Mouse (Mus musculus): Measurements from ENCODE around the gene Vkorc1. TPM values are rescaled to one million over a fixed set of nuclear protein-coding genes. Genes with fewer than 3 reads are reported as not detected.

Gene Vkorc1
- total and polyA plus RNA-seq, 2 experiments, result 261 to 833 TPM

- peaks cover 1% of the 10 kb centered on the region; the same call in 1 of the 2 replicates for H3K36me3 ChIP-seq (ENCODE audit: control insufficient read depth, insufficient read depth, low read length)
- peaks cover 16% of the 10 kb centered on the region; the same call in 1 of the 2 replicates for H3K79me2 ChIP-seq (ENCODE audit: control insufficient read depth, insufficient read depth, low read length)
- peak overlapping the region; percentile 94 for H3K4me3 ChIP-seq (ENCODE audit: insufficient read depth, low read depth, low read length)
- H3K4me1 ChIP-seq (ENCODE audit: control insufficient read depth, insufficient read depth, low read length), result peaks cover 6% of the 10 kb centered on the region
- TF ChIP-seq POLR2A (IDR thresholded peaks at IDR 0.05; ENCODE audit: extremely low read depth, insufficient read depth, low read length), result no peak
- H3K9ac ChIP-seq (ENCODE audit: low read depth, low read length), result peak overlapping the region; percentile 81
- peak overlapping the region; percentile 90 for H3K27ac ChIP-seq (replicated peaks; ENCODE audit: insufficient read depth, low read depth, low read length)
- H3K27me3 ChIP-seq (ENCODE audit: control insufficient read depth, insufficient read depth, low read length), result no peaks in the 10 kb centered on the region
- DNase-seq (ENCODE audit: extremely low read depth, low read depth, low spot score), result peak; percentile 57
- WGBS, result under 1% methylated on average over 41 of the region's 43 CpGs
Measured at GRCm38 (mm10) chr7:127875627-127876001, 19.8 kb downstream of the Vkorc1 start.

GRCm38 (mm10) chr7:127874812-127875626 lies 20.4 kb downstream of the Vkorc1 start:
- H3K9ac ChIP-seq (ENCODE audit: low read depth, low read length), result peak overlapping the region; percentile 81

GRCm38 (mm10) chr7:127870136-127870821 lies 25.1 kb downstream of the Vkorc1 start:
- Histone ChIP-seq H3K27ac (replicated peaks; ENCODE audit: insufficient read depth, low read depth, low read length) (no peak overlapping the region), H3K9ac (ENCODE audit: low read depth, low read length) (no peak overlapping the region), H3K4me1 (ENCODE audit: control insufficient read depth, insufficient read depth, low read length) (peaks cover 4% of the 10 kb centered on the region), H3K36me3 (ENCODE audit: control insufficient read depth, insufficient read depth, low read length) (peaks cover 5% of the 10 kb centered on the region; the same call in 1 of the 2 replicates), H3K27me3 (ENCODE audit: control insufficient read depth, insufficient read depth, low read length) (no peaks in the 10 kb centered on the region), H3K79me2 (ENCODE audit: control insufficient read depth, insufficient read depth, low read length) (no peaks in the 10 kb centered on the region), H3K4me3 (ENCODE audit: insufficient read depth, low read depth, low read length) (no peak overlapping the region)
- DNase-seq (ENCODE audit: extremely low read depth, low read depth, low spot score), result no peak
- 92% methylated on average over 5 of the region's 5 CpGs for WGBS
- TF ChIP-seq CTCF (IDR thresholded peaks at IDR 0.05; ENCODE audit: low read depth, low read length), result no peak
- TF ChIP-seq POLR2A (IDR thresholded peaks at IDR 0.05; ENCODE audit: extremely low read depth, insufficient read depth, low read length), result no peak

More at GRCm38 (mm10) chr7:127874812-127875626, 20.4 kb downstream of the Vkorc1 start:
- Histone ChIP-seq H3K4me1 (ENCODE audit: control insufficient read depth, insufficient read depth, low read length) (peaks cover 6% of the 10 kb centered on the region), H3K27me3 (ENCODE audit: control insufficient read depth, insufficient read depth, low read length) (no peaks in the 10 kb centered on the region), H3K79me2 (ENCODE audit: control insufficient read depth, insufficient read depth, low read length) (peaks cover 14% of the 10 kb centered on the region; the same call in 1 of the 2 replicates), H3K4me3 (ENCODE audit: insufficient read depth, low read depth, low read length) (peak overlapping the region; percentile 94), H3K27ac (replicated peaks; ENCODE audit: insufficient read depth, low read depth, low read length) (no peak overlapping the region), H3K36me3 (ENCODE audit: control insufficient read depth, insufficient read depth, low read length) (peaks cover 1% of the 10 kb centered on the region; the same call in 1 of the 2 replicates)
- no peak for TF ChIP-seq POLR2A (IDR thresholded peaks at IDR 0.05; ENCODE audit: extremely low read depth, insufficient read depth, low read length)
- no peak for TF ChIP-seq CTCF (IDR thresholded peaks at IDR 0.05; ENCODE audit: low read depth, low read length)
- WGBS, result 4% methylated on average over 20 of the region's 20 CpGs
- no peak for DNase-seq (ENCODE audit: extremely low read depth, low read depth, low spot score)

GRCm38 (mm10) chr7:127869149-127869810 lies 26.1 kb downstream of the Vkorc1 start:
- Histone ChIP-seq H3K4me3 (ENCODE audit: insufficient read depth, low read depth, low read length) (no peak overlapping the region), H3K4me1 (ENCODE audit: control insufficient read depth, insufficient read depth, low read length) (no peaks in the 10 kb centered on the region), H3K79me2 (ENCODE audit: control insufficient read depth, insufficient read depth, low read length) (no peaks in the 10 kb centered on the region), H3K9ac (ENCODE audit: low read depth, low read length) (no peak overlapping the region), H3K27ac (replicated peaks; ENCODE audit: insufficient read depth, low read depth, low read length) (no peak overlapping the region), H3K27me3 (ENCODE audit: control insufficient read depth, insufficient read depth, low read length) (no peaks in the 10 kb centered on the region), H3K36me3 (ENCODE audit: control insufficient read depth, insufficient read depth, low read length) (peaks cover 5% of the 10 kb centered on the region; the same call in 1 of the 2 replicates)
- 86% methylated on average over 3 of the region's 3 CpGs for WGBS
- no peak for DNase-seq (ENCODE audit: extremely low read depth, low read depth, low spot score)
- TF ChIP-seq CTCF (IDR thresholded peaks at IDR 0.05; ENCODE audit: low read depth, low read length), result no peak
- no peak for TF ChIP-seq POLR2A (IDR thresholded peaks at IDR 0.05; ENCODE audit: extremely low read depth, insufficient read depth, low read length)

- 95% methylated on average over 18 of the region's 18 CpGs for WGBS
- Histone ChIP-seq H3K4me1 (ENCODE audit: control insufficient read depth, insufficient read depth, low read length) (no peaks in the 10 kb centered on the region), H3K27ac (replicated peaks; ENCODE audit: insufficient read depth, low read depth, low read length) (no peak overlapping the region), H3K36me3 (ENCODE audit: control insufficient read depth, insufficient read depth, low read length) (peaks cover 5% of the 10 kb centered on the region; the same call in 1 of the 2 replicates), H3K79me2 (ENCODE audit: control insufficient read depth, insufficient read depth, low read length) (no peaks in the 10 kb centered on the region), H3K27me3 (ENCODE audit: control insufficient read depth, insufficient read depth, low read length) (no peaks in the 10 kb centered on the region), H3K4me3 (ENCODE audit: insufficient read depth, low read depth, low read length) (no peak overlapping the region), H3K9ac (ENCODE audit: low read depth, low read length) (no peak overlapping the region)
- DNase-seq (ENCODE audit: extremely low read depth, low read depth, low spot score), result no peak
- no peak for TF ChIP-seq POLR2A (IDR thresholded peaks at IDR 0.05; ENCODE audit: extremely low read depth, insufficient read depth, low read length)
Measured at GRCm38 (mm10) chr7:127867641-127868040, 27.8 kb downstream of the Vkorc1 start.

Data from liver, adult 2 months (tissue).